Mouse (Mus musculus): Measurements from ENCODE around the gene Fbxo3.

DNA sequence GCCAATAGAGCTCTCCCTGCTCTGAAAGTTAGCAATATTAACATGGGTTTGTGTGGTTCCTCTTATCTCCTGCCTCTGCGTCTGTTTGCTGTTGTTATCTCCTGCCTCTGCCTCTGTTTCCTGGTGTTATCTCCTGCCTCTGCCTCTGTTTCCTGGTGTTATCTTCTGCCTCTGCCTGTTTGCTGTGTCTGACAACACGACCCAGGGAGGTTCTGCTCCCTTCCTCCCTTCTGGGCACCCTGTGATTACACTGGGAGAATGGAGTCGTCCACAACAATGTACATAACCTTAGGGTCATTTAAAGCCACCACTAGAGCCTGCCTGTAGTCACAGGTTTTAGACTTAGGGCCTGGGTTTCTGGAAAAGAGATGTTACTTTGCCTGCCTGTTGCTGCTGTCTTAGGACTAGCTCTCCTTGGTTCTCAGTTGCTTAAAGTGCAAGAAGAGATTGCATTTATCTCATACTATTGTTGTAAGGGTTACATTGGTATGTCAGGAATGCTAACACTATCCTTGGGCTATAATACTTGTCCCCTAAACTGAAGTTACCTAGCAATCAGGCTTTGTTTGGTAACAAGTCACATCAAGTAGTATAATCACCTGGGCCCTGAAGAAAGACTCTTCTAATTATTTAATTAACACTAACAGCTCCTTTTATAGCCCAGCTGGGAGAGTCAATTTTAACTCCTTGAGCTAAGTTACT, 71.2 kb downstream of the Fbxo3 start:
- TF ChIP-seq POLR2A (IDR thresholded peaks at IDR 0.05; ENCODE audit: insufficient read depth, low read depth, low read length) (no peak), CTCF (IDR thresholded peaks at IDR 0.05) (no peak)

Data from heart, adult 2 months (tissue).